28 mouse cellular contexts compared by ENCODE assay signal in genomic region chr7:19923354-19923753, GRCm38 (mm10). TPM values are rescaled to one million over a fixed set of nuclear protein-coding genes. Genes with fewer than 3 reads are reported as not detected.
DNase-seq lines count a peak whose midpoint lies in the region; ATAC-seq and TF ChIP-seq lines count a peak whose summit lies in the region.
"Had no signal": no experiment of that assay in that cellular context is flagged by ENCODE, and none has a peak within 500 bp of the region (broad histone marks: within the 10 kb centered on the region; RNA-seq: fewer than 3 reads in every experiment).

No protein-coding gene starts in this region.

- H3K9me3 ChIP-seq in CH12.LX (replicated peaks; ENCODE audit: low read length), result no peaks in the 10 kb centered on the region
- H3K9me3 ChIP-seq: embryonic facial prominence, embryonic 13.5 days; heart, embryonic 12.5 days; hindbrain, embryonic 15.5 days; limb, embryonic 12.5 days; liver, embryonic 12.5 days had no signal

- DNase-seq in B cell, adult 2 months, result peak; percentile 20 to 29
- no peak for DNase-seq in CH12.LX (ENCODE audit: extremely low read depth)
- DNase-seq in thymus, postnatal 25 days, result peak; percentile 61
- DNase-seq in cerebellum, adult 18-20 months, result no peak
- DNase-seq in adrenal gland, postnatal 14 days, result no peak
- DNase-seq: cerebellum, adult 9-11 months; heart, postnatal 36 days; kidney, adult 11 months; right cerebral cortex, postnatal 25 days had no signal

- no peak overlapping the region for H3K4me3 ChIP-seq in CH12.LX (replicated peaks in 1 of 3; ENCODE audit: low read depth in 2 of 3, low read length in 2 of 3, poor library complexity in 1 of 3)
- H3K4me3 ChIP-seq: embryonic facial prominence, embryonic 13.5 days; heart, embryonic 12.5 days; hindbrain, embryonic 15.5 days; limb, embryonic 12.5 days; liver, embryonic 12.5 days had no signal

- TF ChIP-seq POLR2A in CH12.LX (IDR thresholded peaks at IDR 0.05; ENCODE audit: low read depth, low read length), result no peak

- H3K27me3 ChIP-seq in CH12.LX (replicated peaks), result no peaks in the 10 kb centered on the region
- H3K27me3 ChIP-seq: embryonic facial prominence, embryonic 13.5 days; heart, embryonic 12.5 days; hindbrain, embryonic 15.5 days; limb, embryonic 12.5 days had no signal

- dilution Hi-C loops in CH12.LX (cut with MboI; ENCODE audit: extremely low pct_ligation_motif_present, extremely low pct_unique_long_range_greater_than_20kb, low sequenced_read_pairs), result no loop called here

- no peak for TF ChIP-seq RAD21 in CH12.LX (IDR thresholded peaks at IDR 0.05; ENCODE audit: low read depth, low read length)

- H3K27ac ChIP-seq in CH12.LX (ENCODE audit: insufficient read depth, low read depth), result no peak overlapping the region
- H3K27ac ChIP-seq: embryonic facial prominence, embryonic 13.5 days; hindbrain, embryonic 15.5 days; kidney, postnatal 0 days; limb, embryonic 12.5 days; liver, embryonic 12.5 days had no signal

- peaks cover 11% of the 10 kb centered on the region; the same call in 1 of the 2 replicates for H3K79me2 ChIP-seq in CH12.LX (replicated peaks; ENCODE audit: control insufficient read depth, extremely low read depth, insufficient read depth, poor library complexity, severe bottlenecking)

- peaks cover 3 to 6% of the 10 kb centered on the region in 2 experiments for H3K36me3 ChIP-seq in CH12.LX (replicated peaks in 1 of 2; ENCODE audit: control insufficient read depth in 1 of 2, insufficient read depth in 1 of 2, low read length in 1 of 2)

- H3K4me2 ChIP-seq in CH12.LX (ENCODE audit: insufficient read depth, low read depth, poor library complexity, severe bottlenecking), result peak overlapping the region; percentile 25; the same call in 1 of the 2 replicates
- H3K4me2 ChIP-seq: embryonic facial prominence, embryonic 13.5 days; hindbrain, embryonic 15.5 days; limb, embryonic 12.5 days; liver, embryonic 12.5 days; lung, embryonic 14.5 days had no signal

- H3K4me1 ChIP-seq in CH12.LX (ENCODE audit: control insufficient read depth in 1 of 2, insufficient read depth in 2 of 2), result peaks cover 9 to 29% of the 10 kb centered on the region in 2 experiments

- TF ChIP-seq EP300 in CH12.LX (IDR thresholded peaks at IDR 0.05; ENCODE audit: low read length), result no peak

- H3K9ac ChIP-seq in CH12.LX (ENCODE audit: insufficient read depth, low read depth), result no peak overlapping the region
- H3K9ac ChIP-seq: embryonic facial prominence, embryonic 13.5 days; heart, embryonic 12.5 days; hindbrain, embryonic 15.5 days; limb, embryonic 12.5 days; liver, embryonic 12.5 days; lung, embryonic 14.5 days had no signal

- in situ Hi-C loops in CH12.LX (cut with MboI; ENCODE audit: low pct_ligation_motif_present, low pct_unique_long_range_greater_than_20kb, low sequenced_read_pairs), result no loop called here

- TF ChIP-seq CTCF in CH12.LX (conservative IDR thresholded peaks at IDR 0.05 in 1 of 2, IDR thresholded peaks at IDR 0.05 in 1 of 2; ENCODE audit: low read depth in 2 of 2, low read length in 2 of 2), result no peak

- ATAC-seq in megakaryocyte, adult 5-6 weeks (ENCODE audit: poor library complexity, severe bottlenecking), result peak; percentile 41; the same call in 1 of the 2 replicates
- ATAC-seq in activated CD4-positive, CD25-positive, alpha-beta regulatory T cell, adult 4 months, result no peak
- ATAC-seq: forebrain, embryonic 16.5 days; liver, embryonic 12.5 days; midbrain, embryonic 16.5 days had no signal

TF ChIP-seq in CH12.LX, 34 proteins besides CTCF, POLR2A, EP300 and RAD21:
- TF ChIP-seq ZMIZ1 (IDR thresholded peaks at IDR 0.05; ENCODE audit: low read depth, low read length), result no peak
- TF ChIP-seq KAT2A (IDR thresholded peaks at IDR 0.05; ENCODE audit: insufficient replicate concordance, low read length), result no peak
- TF ChIP-seq ELF1 (IDR thresholded peaks at IDR 0.05; ENCODE audit: low read depth, low read length), result no peak
- no peak for TF ChIP-seq NRF1 (IDR thresholded peaks at IDR 0.05; ENCODE audit: low read depth, low read length)
- no peak for TF ChIP-seq SMC3 (IDR thresholded peaks at IDR 0.05; ENCODE audit: low read depth, low read length)
- no peak for TF ChIP-seq POLR2AphosphoS2 (IDR thresholded peaks at IDR 0.05; ENCODE audit: low read depth, low read length)
- TF ChIP-seq NELFE (IDR thresholded peaks at IDR 0.05; ENCODE audit: low read depth, low read length), result no peak

RNA-seq across cellular contexts. Expression of gene Pvr, which starts 2.4 kb away (rescaled TPM):
- total RNA-seq in CH12.LX (2012; rRNA removed) (15.0 and 15.4 TPM in 2 replicates), CH12.LX (2014; rRNA removed) (12.7 and 13.1 TPM in 2 replicates)
- polyA plus RNA-seq in CH12.LX (2012; ENCODE audit: insufficient read length, low read depth), result 8.8 and 13.2 TPM in 2 replicates
- 7.8 TPM in 2 replicates for total RNA-seq in megakaryocyte, adult 5-6 weeks (2015)
- total RNA-seq in megakaryocyte, adult 5-6 weeks (2017), result 7.6 TPM in 2 replicates
- total RNA-seq in adrenal gland, postnatal 14 days (2021), result 31.0 and 34.1 TPM in 2 replicates
- polyA plus RNA-seq in activated CD4-positive, CD25-positive, alpha-beta regulatory T cell, adult 4 months (2017; shearing (Covaris generic)), result 10 to 100 TPM; 17.4 to 24.1 TPM

RNA-seq across cellular contexts. Expression of gene Igsf23, which starts 27.2 kb away (rescaled TPM):
- 0.08 TPM in 1 of 2 replicates, not detected in the other for total RNA-seq in CH12.LX (2012; rRNA removed)
- not detected in 2 replicates for total RNA-seq in CH12.LX (2014; rRNA removed)
- not detected in 2 replicates for polyA plus RNA-seq in CH12.LX (2012; ENCODE audit: insufficient read length, low read depth)
- total RNA-seq in megakaryocyte, adult 5-6 weeks (2015), result 0.31 TPM in 1 of 2 replicates, not detected in the other
- 0.11 TPM in 1 of 2 replicates, not detected in the other for total RNA-seq in megakaryocyte, adult 5-6 weeks (2017)
- 0.41 and 0.75 TPM in 2 replicates for total RNA-seq in adrenal gland, postnatal 14 days (2021)
- 1 to 10 TPM; 7.5 to 8.9 TPM for polyA plus RNA-seq in activated CD4-positive, CD25-positive, alpha-beta regulatory T cell, adult 4 months (2017; shearing (Covaris generic))
- total RNA-seq: adrenal gland, adult 18-20 months; gastrocnemius, adult 18-20 months; gastrocnemius, postnatal 4 days; layer of hippocampus, adult 18-20 months; layer of hippocampus, postnatal 25 days; left cerebral cortex, postnatal 10 days had no signal
- polyA plus RNA-seq: embryonic facial prominence, embryonic 13.5 days; forebrain, embryonic 16.5 days; hindbrain, embryonic 15.5 days; midbrain, embryonic 16.5 days had no signal

RNA-seq across cellular contexts. Expression of gene Ceacam19, which starts 35.6 kb away (rescaled TPM):
- total RNA-seq in CH12.LX (2012; rRNA removed) (0.04 and 0.08 TPM in 2 replicates), CH12.LX (2014; rRNA removed) (not detected in 2 replicates)
- not detected in 2 replicates for polyA plus RNA-seq in CH12.LX (2012; ENCODE audit: insufficient read length, low read depth)
- 1.2 and 1.3 TPM in 2 replicates for total RNA-seq in megakaryocyte, adult 5-6 weeks (2015)
- 1.6 and 2.4 TPM in 2 replicates for total RNA-seq in megakaryocyte, adult 5-6 weeks (2017)
- total RNA-seq in adrenal gland, postnatal 14 days (2021), result not detected in 2 replicates
- polyA plus RNA-seq in activated CD4-positive, CD25-positive, alpha-beta regulatory T cell, adult 4 months (2017; shearing (Covaris generic)), result not detected
- total RNA-seq: adrenal gland, adult 18-20 months; gastrocnemius, adult 18-20 months; gastrocnemius, postnatal 4 days; heart, postnatal 36 days; layer of hippocampus, adult 18-20 months; layer of hippocampus, postnatal 25 days; left cerebral cortex, postnatal 10 days had no signal
- polyA plus RNA-seq: forebrain, embryonic 16.5 days; heart, embryonic 12.5 days; hindbrain, embryonic 15.5 days; limb, embryonic 12.5 days; liver, embryonic 12.5 days; lung, embryonic 14.5 days; midbrain, embryonic 16.5 days had no signal

RNA-seq across cellular contexts. Expression of gene Ceacam20, which starts 41.9 kb away (rescaled TPM):
- 1.8 and 1.9 TPM in 2 replicates for total RNA-seq in CH12.LX (2012; rRNA removed)
- total RNA-seq in CH12.LX (2014; rRNA removed), result 4.3 and 6.6 TPM in 2 replicates
- 4.2 and 5.8 TPM in 2 replicates for polyA plus RNA-seq in CH12.LX (2012; ENCODE audit: insufficient read length, low read depth)
- total RNA-seq in megakaryocyte, adult 5-6 weeks (2015), result not detected in 2 replicates
- not detected in 2 replicates for total RNA-seq in megakaryocyte, adult 5-6 weeks (2017)
- not detected in 2 replicates for total RNA-seq in adrenal gland, postnatal 14 days (2021)
- not detected for polyA plus RNA-seq in activated CD4-positive, CD25-positive, alpha-beta regulatory T cell, adult 4 months (2017; shearing (Covaris generic))
- total RNA-seq: adrenal gland, adult 18-20 months; gastrocnemius, adult 18-20 months; gastrocnemius, postnatal 4 days; heart, postnatal 36 days; layer of hippocampus, adult 18-20 months; layer of hippocampus, postnatal 25 days; left cerebral cortex, postnatal 10 days; neutrophil, adult 5-6 weeks had no signal
- polyA plus RNA-seq: embryonic facial prominence, embryonic 13.5 days; forebrain, embryonic 16.5 days; heart, embryonic 12.5 days; hindbrain, embryonic 15.5 days; kidney, postnatal 0 days; limb, embryonic 12.5 days; liver, embryonic 12.5 days; lung, embryonic 14.5 days; midbrain, embryonic 16.5 days; urinary bladder, adult 2 months had no signal

Comparison
In these comparisons a context has a peak if more than half of its experiments do, and no peak if none do; other contexts are left out.
1. DNase-seq: peak in B cell, adult 2 months (2 of 2) and thymus, postnatal 25 days (single experiment); none in CH12.LX (single experiment), cerebellum, adult 18-20 months (0 of 2) and adrenal gland, postnatal 14 days (single experiment).